Mouse (Mus musculus) activated CD4-positive, CD25-positive, alpha-beta regulatory T cell, adult 9 weeks (primary cell): ENCODE results near the gene Casz1. TPM values are rescaled to one million over a fixed set of nuclear protein-coding genes. Genes with fewer than 3 reads are reported as not detected.

Experiments
- polyA plus RNA-seq: library from polyadenylated mRNA; unstranded; fragments of 100-300 nt; shearing (Covaris generic); gene quantifications from one replicate; pipeline ENCODE4 v1.2.1, GENCODE M21; 2017

Casz1 gene
- 3.3 TPM for polyA plus RNA-seq

GRCm38 (mm10) chr4:148804137-148804779 lies at the start of gene Casz1:
TSS of gene Casz1 (plus strand) at chr4:148804429.

Other genes with a start within 250 kb of the Casz1 start
- 120 TPM for gene Exosc10, start 246.0 kb upstream of the Casz1 start, polyA plus RNA-seq
- 13.7 TPM for gene Srm, start 212.9 kb upstream of the Casz1 start, polyA plus RNA-seq
- gene Masp2, start 201.9 kb upstream of the Casz1 start, polyA plus RNA-seq, result 0.20 TPM
- gene Tardbp, start 177.4 kb upstream of the Casz1 start, polyA plus RNA-seq, result 287 TPM
- not detected for gene Gm572, start 161.1 kb upstream of the Casz1 start, polyA plus RNA-seq